Comparison of ENCODE assay signal across 8 mouse cellular contexts in genomic region chr9:63742887-63743660, GRCm38 (mm10). TPM values are rescaled to one million over a fixed set of nuclear protein-coding genes. Genes with fewer than 3 reads are reported as not detected.
A peak's percentile ranks its signal among the peaks of the same experiment; 100 is the strongest.
DNase-seq lines count a peak whose midpoint lies in the region; ATAC-seq and TF ChIP-seq lines count a peak whose summit lies in the region.

No protein-coding gene starts in this region.

- TF ChIP-seq POLR2A in brain, embryonic 14.5 days (IDR thresholded peaks at IDR 0.05; ENCODE audit: borderline replicate concordance, extremely low read depth, insufficient read depth, insufficient read length, poor library complexity, severe bottlenecking), result no peak

- no peak for ATAC-seq in heart, embryonic 14.5 days (ENCODE audit: insufficient number of reproducible peaks, insufficient read depth, low FRiP score, low read depth)
- peak; percentile 18; the same call in 1 of the 2 replicates for ATAC-seq in lung, embryonic 16.5 days (ENCODE audit: low read depth)
- 0 out of 2 replicates have a peak, but pooled peaks have one; percentile 28 for ATAC-seq in midbrain, embryonic 16.5 days

- H3K27me3 ChIP-seq in heart, embryonic 14.5 days (ENCODE audit: control insufficient read depth, insufficient read depth, low read length), result no peaks in the 10 kb centered on the region
- H3K27me3 ChIP-seq in lung, embryonic 16.5 days (ENCODE audit: control insufficient read depth, insufficient read depth, low read depth, low read length), result no peaks in the 10 kb centered on the region
- no peaks in the 10 kb centered on the region for H3K27me3 ChIP-seq in midbrain, embryonic 16.5 days (ENCODE audit: control insufficient read depth, insufficient read depth, low read depth, low read length)

- no peak overlapping the region for H3K4me3 ChIP-seq in heart, embryonic 14.5 days (ENCODE audit: control insufficient read depth in 1 of 2, insufficient read depth in 1 of 2, low read depth in 1 of 2, low read length in 2 of 2)
- no peak overlapping the region for H3K4me3 ChIP-seq in lung, embryonic 16.5 days (ENCODE audit: low read length)
- H3K4me3 ChIP-seq in midbrain, embryonic 16.5 days (ENCODE audit: low read depth, low read length), result no peak overlapping the region

- no peak for TF ChIP-seq CTCF in brain, embryonic 14.5 days (IDR thresholded peaks at IDR 0.05; ENCODE audit: borderline replicate concordance, extremely low read depth, insufficient read depth, insufficient read length)

- peaks cover 9% of the 10 kb centered on the region for H3K36me3 ChIP-seq in heart, embryonic 14.5 days (ENCODE audit: control insufficient read depth, insufficient read depth, low read length)
- no peaks in the 10 kb centered on the region for H3K36me3 ChIP-seq in lung, embryonic 16.5 days (ENCODE audit: control insufficient read depth, insufficient read depth, low read length)
- H3K36me3 ChIP-seq in midbrain, embryonic 16.5 days (ENCODE audit: control insufficient read depth, insufficient read depth, low read length), result no peaks in the 10 kb centered on the region

- 38% methylated on average over 13 of the region's 13 CpGs for WGBS in heart, embryonic 14.5 days
- 47% methylated on average over 13 of the region's 13 CpGs for WGBS in lung, embryonic 16.5 days
- 36% methylated on average over 13 of the region's 13 CpGs for WGBS in midbrain, embryonic 16.5 days

- H3K9me3 ChIP-seq in heart, embryonic 14.5 days (ENCODE audit: control insufficient read depth, low read length), result no peaks in the 10 kb centered on the region
- H3K9me3 ChIP-seq in lung, embryonic 16.5 days (ENCODE audit: control insufficient read depth, low read length), result no peaks in the 10 kb centered on the region
- no peaks in the 10 kb centered on the region for H3K9me3 ChIP-seq in midbrain, embryonic 16.5 days (replicated peaks; ENCODE audit: control insufficient read depth, low read length, poor library complexity, severe bottlenecking)

- H3K4me1 ChIP-seq in heart, embryonic 14.5 days (ENCODE audit: control insufficient read depth in 2 of 2, insufficient read depth in 2 of 2, low read length in 2 of 2), result peaks cover 68 to 84% of the 10 kb centered on the region in 2 experiments
- peaks cover 70% of the 10 kb centered on the region for H3K4me1 ChIP-seq in lung, embryonic 16.5 days (replicated peaks; ENCODE audit: control insufficient read depth, insufficient read depth, low read length)
- H3K4me1 ChIP-seq in midbrain, embryonic 16.5 days (ENCODE audit: control insufficient read depth, insufficient read depth, low read length), result peaks cover 9% of the 10 kb centered on the region

- H3K4me2 ChIP-seq in heart, embryonic 14.5 days (ENCODE audit: low read length), result peak overlapping the region; percentile 21; the same call in 1 of the 2 replicates
- no peak overlapping the region for H3K4me2 ChIP-seq in lung, embryonic 16.5 days (ENCODE audit: low read depth, low read length)
- no peak overlapping the region for H3K4me2 ChIP-seq in midbrain, embryonic 16.5 days (ENCODE audit: low read length)

- H3K27ac ChIP-seq in heart, embryonic 14.5 days (replicated peaks in 1 of 2; ENCODE audit: control insufficient read depth in 1 of 2, insufficient read depth in 1 of 2, low read depth in 2 of 2, low read length in 2 of 2), result peak overlapping the region in 1 of 2 experiments; percentile 55; a peak in 2 of 4 replicates
- H3K27ac ChIP-seq in lung, embryonic 16.5 days (ENCODE audit: low read length), result peak overlapping the region; percentile 29
- H3K27ac ChIP-seq in midbrain, embryonic 16.5 days (ENCODE audit: low read length), result no peak overlapping the region

- DNase-seq in heart, postnatal 4 days, result no peak
- DNase-seq in lung, postnatal 4 days, result no peak
- DNase-seq in brain, embryonic 14.5 days (ENCODE audit: low read depth), result peak; percentile 32
- DNase-seq in urinary bladder, adult 18-20 months (ENCODE audit: low spot score in 2 of 2), result no peak
- no peak for DNase-seq in adrenal gland, adult 18-20 months (ENCODE audit: low spot score in 2 of 2)

- H3K9ac ChIP-seq in heart, embryonic 14.5 days (ENCODE audit: low read length), result peak overlapping the region; percentile 13; the same call in 1 of the 2 replicates
- H3K9ac ChIP-seq in lung, embryonic 16.5 days (ENCODE audit: low read length), result no peak overlapping the region
- H3K9ac ChIP-seq in midbrain, embryonic 16.5 days (ENCODE audit: low read depth, low read length), result no peak overlapping the region

RNA-seq across cellular contexts. Expression of gene Smad3, which starts 14.7 kb away (rescaled TPM):
- polyA plus RNA-seq in heart, embryonic 14.5 days (2014; fragmentation: Nextera tagmentation; extraction: Ambion mirVana), result 7.6 and 10.4 TPM in 2 replicates
- 10 to 100 TPM; 20.7 to 20.9 TPM for total RNA-seq in heart, postnatal 4 days (2021)
- polyA plus RNA-seq in lung, embryonic 16.5 days (2015; fragmentation: Nextera tagmentation; extraction: Ambion mirVana), result 18.0 and 19.5 TPM in 2 replicates
- 15.0 and 25.5 TPM in 2 replicates for polyA plus RNA-seq in brain, embryonic 14.5 days (2012; rRNA removed)
- 5.7 and 6.1 TPM in 2 replicates for polyA plus RNA-seq in midbrain, embryonic 16.5 days (2015; fragmentation: Nextera tagmentation; extraction: Ambion mirVana)
- 10 to 100 TPM; 24.6 to 25.2 TPM for total RNA-seq in adrenal gland, adult 18-20 months (2021)
